Mouse (Mus musculus) gastrocnemius, adult 18-20 months (tissue): ENCODE data around the gene Myl12a. TPM values are rescaled to one million over a fixed set of nuclear protein-coding genes. Genes with fewer than 3 reads are reported as not detected.
A peak's percentile ranks its signal among the peaks of the same experiment; 100 is the strongest.

ENCODE experiments used
- DNase-seq: peaks from one replicate; pipeline ENCODE4 v3.0.0; 2021; ENCODE audit warnings: low spot score
- total RNA-seq, 2 experiments: library from RNA; stranded (reverse); gene quantifications; 2 replicates each; pipeline ENCODE4 v1.2.3; 2021

Gene Myl12a
- total RNA-seq, 2 experiments from 2014 or later: 404 to 553 TPM

DNA sequence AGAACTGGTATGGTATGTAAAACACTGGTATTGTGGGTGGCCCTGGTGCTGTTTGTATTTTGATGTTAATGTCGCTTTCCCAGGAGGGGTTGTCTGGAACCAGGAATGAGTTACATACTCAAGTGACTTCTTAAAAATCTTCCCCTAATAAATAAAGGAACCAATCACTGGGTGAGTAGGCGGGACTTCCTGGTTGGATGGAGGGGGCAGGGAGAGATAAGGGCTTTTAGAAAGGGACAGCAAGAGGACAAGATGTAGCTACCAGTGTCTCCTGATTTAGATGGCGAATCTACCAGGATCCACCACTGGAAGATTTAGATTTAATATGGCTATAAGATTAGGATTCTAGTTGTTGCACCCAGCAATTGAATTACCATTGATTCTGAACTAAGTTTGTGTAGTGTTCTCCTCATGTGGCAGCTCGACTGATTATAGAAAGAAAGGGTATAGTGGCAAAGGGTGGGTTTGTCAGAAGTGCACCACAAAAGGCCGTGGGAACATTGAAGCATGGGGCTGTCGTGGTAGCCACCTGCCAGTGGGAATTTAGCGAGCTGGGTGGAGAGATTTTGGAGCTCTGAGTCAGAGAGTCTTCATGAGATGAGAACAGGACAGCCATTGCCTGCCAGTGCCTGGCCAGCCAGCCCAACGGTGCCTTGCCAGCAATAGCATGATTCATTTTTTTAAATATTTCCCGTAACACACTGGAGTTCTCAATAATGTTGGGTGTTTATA lies 9.4 kb upstream of the Myl12a start:
- DNase-seq: no peak

DNA sequence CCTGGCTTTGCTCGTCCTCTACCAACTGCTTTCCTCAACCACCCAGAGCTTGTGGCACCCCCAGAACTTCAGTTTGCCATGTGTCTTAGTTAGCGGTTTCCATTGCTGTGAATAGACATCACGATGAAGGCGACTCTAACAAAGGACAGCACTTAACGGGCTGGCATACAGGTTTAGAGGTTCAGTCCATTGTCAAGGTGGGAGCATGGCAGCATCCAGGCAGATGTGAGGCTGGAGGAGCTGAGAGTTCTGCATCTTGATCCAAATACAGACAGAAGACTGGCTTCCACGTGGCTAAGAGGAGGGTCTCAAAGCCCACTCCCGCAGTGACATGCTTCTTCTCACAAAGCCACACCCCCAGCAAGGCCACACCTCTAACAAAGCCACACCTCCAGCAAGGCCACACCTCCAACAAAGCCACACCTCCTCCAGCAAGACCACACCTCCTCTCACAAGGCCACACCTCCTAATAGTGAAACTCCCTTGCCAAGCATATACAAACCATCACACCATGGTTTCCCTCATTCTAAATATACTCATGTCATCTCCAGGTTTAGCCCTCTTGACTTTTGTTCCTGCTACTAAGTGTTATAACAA lies 8.1 kb upstream of the Myl12a start:
- no peak for DNase-seq

DNA sequence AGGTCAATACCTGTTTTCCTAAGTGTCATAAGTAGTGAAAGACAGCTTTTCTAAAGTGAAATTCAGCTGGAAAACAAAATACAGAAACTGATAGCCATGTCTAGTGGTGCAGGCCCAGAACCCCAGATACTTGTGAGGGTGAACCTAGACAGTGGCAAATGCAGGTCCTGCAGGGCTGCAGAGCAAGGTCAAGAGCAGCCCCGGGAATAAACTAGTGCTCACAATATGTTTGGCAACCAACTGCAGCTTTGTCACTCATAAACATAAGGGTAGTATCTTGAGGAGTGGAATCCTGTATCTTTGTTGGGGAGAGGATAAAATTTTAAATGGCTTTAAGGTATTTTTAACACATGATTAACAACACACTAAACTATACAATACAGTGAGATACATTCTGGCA lies 7.1 kb upstream of the Myl12a start:
- DNase-seq: no peak

DNA sequence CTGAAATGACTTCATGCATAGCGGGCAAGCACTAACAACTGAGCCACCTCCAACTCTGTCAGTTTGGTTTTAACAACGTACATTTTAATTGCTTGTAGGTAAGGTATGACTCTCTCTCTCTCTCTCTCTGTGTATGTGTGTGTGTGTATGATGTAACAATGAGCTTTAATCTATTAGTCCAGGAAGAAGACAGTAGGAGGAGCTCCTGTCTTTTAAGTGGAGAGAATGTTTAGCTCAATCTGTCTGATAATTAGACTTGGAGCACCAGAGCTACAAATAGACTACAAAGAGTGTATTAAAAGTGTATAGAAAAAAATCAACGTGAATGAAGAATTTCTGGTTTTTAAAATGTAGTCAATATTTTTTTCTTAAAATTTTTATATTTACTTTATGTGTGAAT lies 6.0 kb upstream of the Myl12a start:
- no peak for DNase-seq

DNA sequence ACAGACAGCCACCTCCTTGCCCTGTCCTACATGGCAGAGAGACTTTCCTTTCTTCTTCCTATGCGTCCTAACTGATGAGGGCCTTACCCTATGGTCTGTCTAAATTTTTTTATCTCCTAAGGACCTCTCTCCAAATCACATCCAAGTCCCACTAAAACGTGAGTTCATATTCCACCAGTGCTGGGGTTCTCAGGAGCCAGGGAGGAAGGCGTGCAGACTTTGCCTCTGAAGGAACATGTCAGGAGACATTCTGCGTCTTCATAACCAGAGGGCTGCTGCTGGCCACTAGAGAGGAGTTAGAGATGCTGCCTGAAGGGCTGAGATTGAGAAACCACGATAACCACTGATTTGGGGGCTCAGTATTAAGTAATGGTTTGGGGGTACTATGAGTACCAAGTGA lies 4.3 kb upstream of the Myl12a start:
- DNase-seq: no peak

DNA sequence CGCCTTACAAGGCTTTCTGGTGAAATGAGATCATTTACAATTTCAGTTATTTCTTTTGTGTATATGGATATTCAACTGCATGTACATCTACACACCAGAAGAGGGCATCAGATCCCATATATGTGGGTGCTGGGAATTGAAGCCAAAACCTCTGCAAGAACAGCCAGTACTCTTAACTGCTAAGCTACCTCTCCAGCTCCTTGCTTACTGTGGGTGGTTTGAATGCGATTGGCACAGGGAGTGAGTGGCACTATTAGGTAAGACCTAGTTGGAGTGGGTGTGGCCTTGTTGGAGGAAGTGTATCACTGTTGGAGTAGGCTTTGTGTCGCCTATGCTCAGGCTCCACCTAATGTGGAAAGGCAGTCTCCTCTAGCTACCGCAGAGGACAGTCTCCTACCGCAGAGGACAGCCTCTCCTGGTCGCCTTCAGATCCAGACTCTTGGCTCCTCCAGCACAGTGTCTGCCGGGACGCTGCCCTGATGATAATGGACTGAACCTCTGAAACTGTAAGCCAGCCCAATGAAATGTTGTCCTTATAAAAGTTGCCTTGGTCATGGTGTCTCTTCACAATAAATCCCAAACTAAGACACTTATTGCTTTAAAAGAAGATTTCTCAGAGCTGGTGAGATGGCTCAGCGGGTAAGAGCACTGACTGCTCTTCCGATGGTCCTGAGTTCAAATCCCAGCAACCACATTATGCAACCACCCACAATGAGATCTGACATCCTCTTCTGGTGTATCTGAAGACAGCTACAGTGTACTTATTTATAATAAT lies 1.7 kb upstream of the Myl12a start:
- DNase-seq: peak; percentile 70

DNA sequence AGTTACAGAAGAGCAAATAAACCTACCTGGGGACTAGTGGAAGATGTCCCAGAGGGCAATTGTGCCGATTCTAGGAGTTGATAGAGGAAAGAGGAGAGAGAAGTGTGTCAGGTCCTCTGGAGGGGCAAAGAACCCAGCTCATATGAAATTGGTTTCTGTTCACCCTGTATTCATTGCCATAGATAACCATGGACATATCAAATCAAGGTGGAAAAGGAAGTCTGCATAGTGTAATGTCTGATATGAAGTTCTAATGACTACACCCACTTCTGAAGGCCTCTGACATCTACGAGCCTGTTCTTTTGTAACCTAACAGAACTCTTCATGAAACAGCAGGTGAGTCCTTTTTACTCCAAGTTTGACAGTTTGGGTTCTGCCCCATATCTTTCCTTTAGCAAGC lies 1.0 kb upstream of the Myl12a start:
- DNase-seq: no peak

DNA sequence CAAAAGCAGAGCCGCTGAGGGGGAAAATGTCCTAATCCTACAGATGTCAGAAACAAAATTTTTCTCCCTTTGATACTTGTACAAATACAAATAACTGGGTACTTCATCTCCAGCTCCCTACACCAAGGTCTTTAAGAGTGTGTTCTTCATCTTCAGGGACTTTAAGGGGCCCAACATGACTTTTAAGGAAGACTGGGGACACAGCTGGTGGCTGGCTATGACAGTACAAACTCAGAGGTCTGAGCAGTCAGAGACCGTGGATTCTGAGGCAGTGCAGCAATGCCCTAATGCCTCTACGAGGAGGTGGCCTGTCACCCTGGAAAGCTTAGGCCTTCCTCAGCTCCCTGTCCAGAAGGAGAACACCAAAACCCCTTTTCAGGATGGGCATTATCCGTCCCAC lies 434 bp upstream of the Myl12a start:
- DNase-seq: no peak

DNA sequence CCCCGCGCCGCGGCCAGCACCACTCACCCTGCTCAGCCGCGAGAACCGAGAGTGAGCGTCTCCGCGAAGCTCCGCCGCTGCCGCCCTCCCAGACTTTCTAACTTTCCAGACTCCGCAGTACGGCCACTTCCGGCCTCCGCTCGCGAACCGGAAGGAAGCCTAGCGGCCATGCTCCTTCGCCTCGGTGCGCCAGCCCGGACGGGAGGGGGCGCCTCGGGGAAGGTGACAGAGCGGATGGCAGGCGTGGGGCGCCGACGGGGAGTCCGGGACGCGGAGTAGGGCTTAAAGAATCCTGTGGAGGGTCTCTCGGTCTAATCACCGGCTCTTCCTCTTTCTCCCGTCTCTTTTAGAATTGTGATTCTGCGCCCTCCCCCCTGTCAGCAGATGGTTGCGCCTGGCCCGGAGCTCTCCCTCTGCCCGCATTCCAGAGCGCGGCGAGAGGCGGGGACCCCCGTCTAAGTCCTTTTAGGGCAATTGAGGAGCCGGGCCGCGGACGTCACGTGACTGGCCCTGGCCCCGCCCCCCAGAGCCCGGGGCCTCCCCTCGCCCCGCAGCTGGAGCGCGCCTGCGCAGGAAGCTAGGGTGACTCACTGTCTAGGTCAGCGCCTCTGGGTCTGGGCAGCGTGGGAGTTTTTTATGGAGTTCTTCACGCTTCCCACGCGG lies 466 bp downstream of the Myl12a start, which contains the start of gene Myom1:
Gene Myom1 (plus strand): TSS at position 553 of the 663 bp plus-strand sequence.
- peak; percentile 99 for DNase-seq

DNA sequence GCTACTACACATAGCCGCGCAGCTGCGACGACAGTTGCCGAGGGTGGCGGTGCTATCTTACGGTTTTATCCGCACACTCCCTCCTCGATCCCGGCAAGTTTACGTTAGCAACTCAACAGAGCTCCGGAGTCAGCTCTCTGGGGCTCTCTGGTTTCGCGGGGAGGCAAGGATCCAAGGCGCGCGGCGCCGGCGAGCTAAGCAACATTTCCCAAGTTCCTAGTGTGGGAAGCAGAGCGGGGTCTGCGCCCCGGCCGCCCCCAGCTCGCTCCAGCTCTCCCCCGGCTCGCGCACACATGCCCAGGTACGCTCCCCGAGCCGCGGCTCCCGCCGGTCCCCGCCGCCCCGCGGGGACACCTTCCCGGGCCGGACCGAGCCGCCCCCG lies 988 bp downstream of the Myl12a start:
- peak; percentile 68 for DNase-seq

DNA sequence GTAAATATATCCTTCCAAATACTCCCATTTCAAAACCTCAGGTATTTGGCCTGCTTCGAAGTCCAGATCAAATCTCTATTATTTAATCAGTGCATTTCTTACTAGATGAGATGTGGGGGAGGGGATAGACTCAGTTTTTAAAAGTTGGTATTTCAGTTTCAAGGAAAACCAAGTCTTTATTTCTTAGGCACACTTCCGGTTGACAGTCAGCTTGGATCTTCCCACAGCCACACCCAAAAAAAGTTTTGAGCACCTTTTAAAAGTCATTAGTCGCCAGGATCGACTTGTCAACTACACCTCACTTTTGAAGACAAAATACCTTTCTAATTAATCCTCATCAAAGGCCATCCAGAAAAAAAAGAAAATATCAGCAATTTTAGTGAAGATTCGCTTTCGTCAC lies 1.6 kb downstream of the Myl12a start:
- DNase-seq: no peak

DNA sequence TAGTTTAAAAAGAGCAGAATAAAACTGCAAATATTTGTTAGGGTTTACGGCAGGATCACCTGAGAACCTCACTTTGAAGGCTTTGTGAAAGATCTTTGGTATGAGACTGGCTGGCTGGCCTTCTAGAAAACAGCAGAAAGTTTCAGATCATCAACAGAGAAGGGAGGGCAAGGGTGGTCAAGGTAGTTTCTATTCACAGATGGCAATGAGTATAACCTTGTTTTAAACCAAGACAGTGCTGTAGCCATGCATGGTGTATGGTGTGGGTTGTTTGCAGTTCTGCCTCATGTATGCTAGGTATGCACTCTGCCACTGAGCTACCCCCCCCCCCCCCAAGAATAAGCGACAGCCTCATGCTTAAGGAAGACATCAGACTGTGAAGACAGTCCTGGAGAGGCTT lies 2.4 kb downstream of the Myl12a start:
- DNase-seq: no peak

DNA sequence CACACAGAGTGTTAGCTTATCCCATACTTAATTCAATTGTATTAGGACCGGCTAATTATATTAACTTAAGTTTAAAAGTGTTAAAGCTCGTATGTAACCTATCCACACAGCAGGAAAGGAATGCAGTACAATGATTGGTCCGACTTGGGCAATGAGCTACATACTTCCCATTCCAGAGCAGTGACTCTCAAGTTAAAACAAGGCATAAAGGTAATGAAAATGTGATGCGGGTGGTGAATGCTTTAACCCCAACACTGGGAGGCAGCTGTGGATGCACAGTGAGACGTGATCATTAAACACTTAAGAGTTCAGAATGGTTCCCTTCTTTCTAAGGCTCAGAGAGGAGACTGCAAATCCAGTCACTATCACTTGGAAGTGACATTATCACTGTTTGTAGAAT lies 3.5 kb downstream of the Myl12a start:
- DNase-seq: no peak

DNA sequence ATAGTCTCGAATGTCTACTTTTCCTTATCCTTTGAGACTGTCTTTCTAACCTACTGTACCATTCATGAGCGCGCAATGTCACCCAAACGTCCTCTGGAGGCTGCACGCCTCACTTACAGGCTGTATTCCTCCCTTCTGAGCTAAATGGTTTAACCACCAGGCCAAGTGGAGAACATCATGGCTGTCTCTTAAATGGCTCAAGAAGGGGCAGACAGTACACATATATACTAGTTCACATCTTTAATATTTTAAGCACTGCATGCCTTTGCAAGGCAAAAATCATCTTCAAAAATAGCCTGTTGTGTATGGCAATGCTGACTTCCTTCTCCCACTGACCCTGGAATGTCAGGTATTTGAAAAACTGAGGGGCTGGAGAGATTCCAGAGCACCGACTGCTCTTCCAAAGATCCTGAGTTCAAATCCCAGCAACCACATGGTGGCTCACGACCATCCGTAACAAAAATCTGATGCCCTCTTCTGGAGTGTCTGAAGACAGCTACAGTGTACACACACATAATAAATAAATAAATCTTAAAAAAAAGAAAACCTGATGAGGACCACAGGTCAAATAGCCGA lies 4.2 kb downstream of the Myl12a start:
- no peak for DNase-seq

DNA sequence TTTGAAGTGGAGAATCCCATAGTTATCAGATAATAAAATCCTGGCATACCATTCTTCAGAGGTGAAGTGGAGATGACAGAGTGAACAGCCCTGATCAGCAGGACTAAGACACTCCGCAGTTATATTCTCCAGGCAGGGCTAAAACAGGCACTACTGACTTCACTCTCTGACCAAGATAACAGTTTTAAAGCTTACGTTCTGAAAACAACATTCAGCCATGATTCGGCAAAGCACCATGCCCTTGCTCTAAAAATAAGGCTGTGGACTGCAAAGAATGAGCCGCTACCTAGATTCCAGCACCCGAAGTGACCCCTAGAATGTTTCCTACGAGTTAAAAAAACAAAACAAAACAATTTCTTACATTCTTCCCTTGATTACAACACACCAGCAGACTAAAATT lies 4.8 kb downstream of the Myl12a start:
- DNase-seq: no peak

DNA sequence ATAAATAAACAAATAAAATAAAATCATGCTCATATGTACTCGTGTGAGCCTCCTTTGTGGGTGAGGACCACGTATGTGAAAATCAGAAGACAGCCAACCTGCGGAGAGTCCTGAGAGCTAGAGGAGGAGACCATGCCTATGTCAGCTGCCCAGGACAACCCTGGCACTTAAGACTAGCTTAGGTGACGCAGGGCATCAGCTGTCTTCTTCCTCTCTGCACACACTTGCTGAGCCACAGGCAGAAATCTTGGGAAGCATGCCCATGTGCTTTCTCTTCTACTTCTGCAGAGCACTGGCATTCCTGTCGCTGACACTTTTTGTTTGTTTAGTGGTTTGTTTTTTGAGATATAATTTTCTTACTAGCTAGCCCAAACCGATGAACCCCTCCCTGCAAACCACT lies 7.1 kb downstream of the Myl12a start:
- DNase-seq: peak; percentile 62

DNA sequence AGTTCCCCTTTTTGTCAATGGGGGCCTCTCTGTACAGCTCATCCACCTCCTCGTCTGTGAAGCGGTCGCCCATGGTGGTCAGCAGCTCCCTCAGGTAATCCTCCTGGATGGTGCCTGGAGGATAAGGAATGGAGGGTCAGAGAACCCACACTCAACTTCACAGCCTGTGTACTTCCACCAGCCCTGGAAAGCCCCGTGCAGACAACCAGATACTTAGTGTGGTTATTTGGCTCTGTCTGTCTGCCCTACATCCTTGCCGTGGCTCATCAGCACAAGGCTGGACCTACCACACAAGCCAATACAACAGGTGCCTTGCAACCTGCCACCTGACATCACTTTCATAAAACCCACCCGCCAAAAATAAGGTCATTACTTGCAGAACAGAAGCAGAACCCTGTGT lies 8.0 kb downstream of the Myl12a start:
- no peak for DNase-seq

DNA sequence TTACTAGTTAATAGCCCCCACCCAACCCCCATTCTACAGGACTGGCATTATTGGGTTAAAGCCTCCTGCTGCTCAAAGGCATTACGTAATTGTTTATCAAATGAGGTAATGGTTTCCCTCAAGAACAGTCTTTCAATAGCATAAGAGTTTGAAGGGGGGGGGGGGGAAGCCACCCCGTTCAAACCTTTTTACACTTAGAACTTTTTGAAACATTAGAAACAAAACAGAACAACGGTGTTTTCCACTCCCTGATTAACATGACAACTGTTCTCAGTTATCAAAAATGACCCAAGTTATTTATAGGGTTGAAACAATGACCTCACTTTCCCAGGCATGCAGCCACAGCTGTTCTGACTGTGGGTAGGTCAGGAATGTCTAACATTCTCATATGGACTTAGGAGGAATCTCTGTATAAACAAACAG lies 9.3 kb downstream of the Myl12a start:
- DNase-seq: peak; percentile 45

DNA sequence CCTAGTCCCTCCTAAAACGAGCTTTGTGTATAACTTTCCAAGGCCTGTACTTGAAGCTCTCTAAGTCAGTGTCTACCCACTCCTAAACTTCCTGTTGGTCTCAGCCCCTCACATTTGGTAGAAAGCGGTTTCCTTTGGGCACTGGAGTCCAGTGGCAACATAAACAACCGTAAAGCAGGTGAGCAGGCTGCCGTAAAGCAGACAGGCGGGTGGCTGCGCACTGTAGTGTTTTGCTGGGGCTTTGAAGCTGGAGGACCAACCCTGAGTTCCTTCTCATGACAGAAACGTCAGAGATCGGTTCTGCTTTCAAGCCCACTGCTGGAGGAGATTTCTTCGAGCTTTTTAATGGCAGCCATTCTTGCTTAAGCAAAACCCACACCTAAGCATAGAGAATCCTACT lies 10.0 kb downstream of the Myl12a start:
- DNase-seq: no peak

DNA sequence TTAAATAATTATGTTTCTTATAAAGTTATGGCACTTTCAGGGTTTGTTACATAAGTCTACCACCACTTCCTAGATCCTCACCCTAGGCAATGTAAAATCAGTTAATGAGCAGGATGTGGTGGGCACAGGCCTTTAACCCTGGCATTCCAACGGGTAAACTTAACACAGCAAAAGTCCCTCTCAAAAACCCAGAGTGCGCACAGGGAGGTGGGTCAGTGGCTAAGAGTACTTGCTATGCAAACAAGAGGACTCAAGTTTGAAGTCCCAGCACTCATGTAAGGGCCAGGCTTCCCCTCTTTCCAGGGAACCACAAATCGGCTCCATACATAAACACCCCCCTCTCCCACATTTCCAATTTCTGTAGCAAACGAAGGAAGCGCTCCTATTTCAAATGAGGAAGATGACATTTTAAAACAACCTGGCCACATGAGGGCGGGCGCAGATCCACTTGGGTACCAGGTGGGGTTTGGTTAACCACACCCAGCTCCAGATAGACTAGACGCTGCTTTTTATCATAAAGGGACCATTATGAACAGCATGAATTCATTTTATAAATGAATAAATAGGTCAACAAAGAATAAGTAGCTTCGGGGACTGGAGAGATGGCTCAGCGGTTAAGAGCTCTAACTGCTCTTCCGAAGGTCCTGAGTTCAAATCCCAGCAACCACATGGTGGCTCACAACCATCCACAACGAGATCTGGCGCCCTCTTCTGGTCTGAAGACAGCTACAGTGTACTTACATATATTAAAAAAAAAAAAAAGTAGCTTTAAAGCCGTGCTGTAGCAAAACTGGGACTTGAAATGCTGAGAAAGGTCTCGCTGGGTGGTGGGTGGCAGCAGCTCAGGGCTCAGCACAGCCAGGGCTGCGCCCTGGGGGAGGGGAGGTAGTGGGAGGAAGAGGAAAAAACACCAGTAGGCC lies 10.7 kb downstream of the Myl12a start:
- no peak for DNase-seq
